Mouse (Mus musculus) kidney, postnatal 10 days (tissue): ENCODE measurements around the gene Agap2.

Source experiments
- DNase-seq: peaks from one replicate; pipeline ENCODE4 v3.0.0; 2021; ENCODE audit warnings: mixed read lengths

Agap2 gene

DNA sequence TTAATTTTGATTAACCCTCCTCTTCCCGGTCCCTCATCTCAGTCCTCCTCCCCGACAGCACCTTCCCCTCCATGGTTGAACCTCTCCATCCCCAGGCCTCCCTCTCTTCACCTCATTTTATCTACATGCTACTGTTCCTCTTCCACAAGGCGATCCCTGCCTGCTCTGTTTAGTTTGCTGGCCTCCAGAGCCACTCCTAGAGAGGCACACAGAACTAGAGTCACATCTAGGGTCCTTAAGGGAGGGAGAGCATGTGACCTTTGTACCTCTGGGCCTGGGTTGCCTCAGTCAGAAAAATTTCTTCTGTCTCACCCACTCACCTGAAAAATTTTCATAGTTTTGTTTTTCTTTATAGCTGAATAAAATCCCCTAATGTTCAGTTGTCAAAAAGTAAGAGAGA is 62.8 kb downstream of the Agap2 start:
- DNase-seq: no peak

DNA sequence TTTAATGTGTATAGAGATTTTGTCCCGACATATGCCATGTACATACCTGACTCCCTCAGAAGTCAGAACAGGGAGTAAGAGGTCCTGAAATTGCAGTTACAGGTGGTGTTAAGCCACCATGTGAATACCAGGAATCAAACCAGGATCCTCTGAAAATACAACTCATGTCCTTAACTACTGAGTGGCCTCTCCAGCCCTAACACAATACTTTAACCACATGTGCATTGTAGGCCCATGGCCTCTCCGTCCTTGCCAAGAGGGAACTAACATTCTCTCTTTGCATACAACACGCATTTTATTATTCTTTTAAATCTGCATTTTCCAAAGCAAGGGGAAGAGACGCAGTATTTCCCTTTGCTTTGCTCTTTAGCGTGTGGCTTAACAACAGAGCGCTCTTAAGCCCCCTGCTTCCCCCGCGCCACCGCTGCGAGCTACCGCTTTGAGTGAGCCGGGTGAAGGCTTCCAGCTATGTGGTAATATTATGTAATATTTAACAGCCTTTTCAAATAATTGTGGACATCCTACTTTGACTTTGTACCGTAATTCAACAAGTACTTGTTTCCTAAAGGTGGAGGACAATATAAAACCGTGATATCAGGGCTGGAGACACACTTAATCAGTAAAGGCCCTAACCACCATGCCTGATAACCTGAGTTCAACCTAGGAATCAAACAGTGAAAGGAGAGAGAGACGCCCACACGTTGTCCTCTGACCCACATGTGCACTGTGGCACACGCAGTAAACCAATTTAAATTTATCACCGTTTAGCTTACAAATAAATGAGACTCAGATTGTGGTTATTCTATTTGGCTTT is 63.5 kb downstream of the Agap2 start:
- no peak for DNase-seq

DNA sequence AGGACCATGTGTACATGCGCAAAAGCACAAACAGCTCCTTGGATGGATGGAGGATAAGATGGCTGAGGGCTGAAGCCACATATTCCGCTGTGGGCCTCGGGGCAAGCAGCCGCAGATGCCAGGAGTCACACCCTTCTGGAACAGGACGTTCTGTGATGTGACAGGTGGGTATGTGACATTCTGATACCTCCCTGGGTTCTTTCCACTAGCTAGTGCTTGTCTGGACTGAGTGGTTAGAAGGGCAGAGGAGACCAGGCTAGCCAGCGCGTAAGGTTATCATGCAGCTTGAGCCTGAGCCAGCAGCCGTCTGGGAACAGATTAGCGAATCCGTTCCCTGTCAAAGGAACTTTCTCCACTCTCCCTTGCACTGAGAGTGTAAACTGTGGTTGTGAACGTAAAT is 65.9 kb downstream of the Agap2 start:
- DNase-seq: no peak

DNA sequence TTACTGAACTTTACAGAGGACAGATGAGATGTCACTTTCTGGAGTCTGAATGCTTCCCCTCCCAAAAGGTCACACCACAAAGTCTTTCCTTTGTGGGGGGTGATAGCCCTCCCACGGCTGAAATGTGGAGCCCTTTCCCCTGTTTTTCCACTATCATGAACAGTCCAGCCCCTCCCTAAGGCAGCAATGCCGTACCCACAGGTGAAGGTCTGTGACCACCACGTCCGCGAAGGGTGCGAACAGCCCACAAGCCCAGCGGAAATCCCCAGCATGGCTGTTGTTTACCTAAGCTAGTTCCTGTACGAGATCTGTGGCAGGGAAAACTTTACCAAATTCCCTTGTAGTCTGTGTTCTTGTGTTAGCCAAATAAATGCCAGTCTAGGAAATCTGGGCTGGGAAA is 66.4 kb downstream of the Agap2 start:
- no peak for DNase-seq
